Mouse (Mus musculus) 416B (cell line): ENCODE results near the gene Ist1.
A peak's percentile ranks its signal among the peaks of the same experiment; 100 is the strongest.

Experiments used
- DNase-seq: peaks from one replicate; pipeline ENCODE4 v3.0.0; 2011; ENCODE audit warnings: low read depth

The Ist1 gene

GRCm38 (mm10) chr8:109693146-109693900, at the start of gene Ist1:
Ist1 (minus strand) TSS chr8:109693260.
- DNase-seq = peak; percentile 98

DNA sequence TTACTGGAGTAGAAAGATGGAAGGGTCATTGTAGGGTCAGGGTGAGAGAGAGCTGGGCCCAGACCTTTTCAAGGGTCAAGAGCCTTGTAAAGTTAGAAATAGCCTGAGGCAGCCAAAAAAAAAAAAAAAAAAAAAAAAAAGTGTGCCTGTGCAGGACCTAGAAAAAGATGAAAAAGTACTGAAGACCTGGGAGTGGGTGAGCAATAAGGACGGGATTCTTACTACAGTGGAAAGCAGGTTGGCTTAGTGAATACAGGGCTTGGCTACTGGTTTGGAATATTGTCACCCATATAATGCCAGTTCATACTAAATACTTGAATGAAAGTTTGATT, 45.0 kb upstream of the Ist1 start:
- no peak for DNase-seq

DNA sequence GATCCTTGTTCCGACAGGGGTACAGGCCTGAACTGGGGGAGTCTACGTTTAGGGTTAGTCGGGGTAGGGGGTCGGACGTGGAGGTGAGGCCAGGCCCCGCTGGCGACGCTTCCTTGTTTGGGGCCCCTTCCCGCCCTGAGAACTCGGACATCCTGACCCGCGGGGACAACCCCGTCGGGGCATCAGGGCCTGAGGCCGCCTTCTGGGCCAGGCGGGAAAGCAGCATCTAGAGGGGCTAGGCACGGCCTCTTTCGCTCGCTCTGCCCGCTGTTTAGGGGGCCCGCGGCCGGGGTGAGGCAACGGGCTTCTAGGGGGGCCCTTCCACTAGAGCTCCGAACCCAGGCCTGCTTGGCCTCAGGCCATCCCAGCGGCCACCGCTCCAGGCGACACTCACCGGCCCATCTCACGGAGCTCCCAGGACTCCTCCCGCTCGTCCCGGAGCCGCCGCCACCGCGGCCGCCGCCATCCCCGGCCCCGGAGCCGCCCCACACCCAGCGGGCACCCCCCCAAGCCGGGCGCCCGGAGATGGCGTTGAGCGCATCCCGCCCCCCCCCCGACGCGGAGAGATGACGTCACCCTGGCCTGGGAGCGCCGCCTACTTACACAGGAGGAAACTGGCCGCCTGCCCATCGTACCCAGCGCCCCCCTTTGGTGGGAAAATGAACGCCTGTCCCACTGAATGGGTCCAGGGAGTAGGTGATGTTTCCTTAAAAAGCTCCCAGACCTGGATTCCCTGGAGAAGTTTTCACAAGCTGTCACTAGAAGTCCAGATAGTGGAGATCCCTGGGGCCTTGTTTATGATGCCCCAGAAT, 44.4 kb upstream of the Ist1 start, which contains the start of gene Atxn1l:
Gene Atxn1l (minus strand): TSS at position 503 of the 812 bp plus-strand sequence.
- DNase-seq = peak; percentile 86

DNA sequence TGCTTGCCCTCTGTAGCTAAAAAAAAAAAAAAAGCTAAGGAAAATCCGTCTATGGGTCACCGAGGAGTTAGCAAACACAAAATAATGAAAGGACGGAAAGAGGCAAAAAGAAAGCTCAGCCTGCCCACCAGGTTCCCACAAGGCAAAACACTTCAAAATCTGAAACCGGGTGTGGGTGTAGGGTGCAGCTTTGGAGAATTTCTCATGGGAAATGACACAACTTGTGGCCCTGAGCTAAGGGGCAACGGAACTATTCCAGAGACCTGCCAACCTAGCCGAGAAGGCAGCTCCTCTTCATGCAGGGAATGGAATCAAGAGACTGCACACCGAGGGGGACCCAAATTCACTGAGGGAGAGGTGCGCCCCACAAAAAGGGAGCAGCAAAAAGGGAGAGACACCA, 43.8 kb upstream of the Ist1 start:
- DNase-seq = peak; percentile 36

- no peak for DNase-seq
Observed at GRCm38 (mm10) chr8:109734018-109734417, 41.0 kb upstream of the Ist1 start.

- DNase-seq = no peak
Observed at GRCm38 (mm10) chr8:109731012-109731411, 38.0 kb upstream of the Ist1 start.

GRCm38 (mm10) chr8:109725106-109725505, 32.0 kb upstream of the Ist1 start:
- no peak for DNase-seq

DNA sequence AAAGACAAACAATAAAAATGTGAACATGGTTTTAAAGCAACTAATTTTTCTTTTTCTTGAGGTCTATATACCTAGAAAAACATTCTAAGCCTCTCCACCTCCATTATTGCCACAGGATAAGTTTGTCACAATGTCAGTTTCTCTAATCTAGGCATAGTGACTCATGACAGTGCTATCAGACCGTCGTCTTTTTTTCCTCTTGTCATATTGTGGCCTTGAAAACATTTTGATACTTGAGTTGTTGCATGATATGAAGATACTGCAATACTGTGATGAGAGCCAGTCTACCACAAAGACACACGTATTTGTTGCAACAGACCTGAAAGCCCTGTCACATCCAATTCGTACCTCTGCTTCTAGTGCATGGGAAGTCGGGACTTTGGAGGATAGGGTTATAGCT, 21.9 kb upstream of the Ist1 start:
- DNase-seq = peak; percentile 57

GRCm38 (mm10) chr8:109712521-109712920, 19.5 kb upstream of the Ist1 start:
- DNase-seq = no peak

DNA sequence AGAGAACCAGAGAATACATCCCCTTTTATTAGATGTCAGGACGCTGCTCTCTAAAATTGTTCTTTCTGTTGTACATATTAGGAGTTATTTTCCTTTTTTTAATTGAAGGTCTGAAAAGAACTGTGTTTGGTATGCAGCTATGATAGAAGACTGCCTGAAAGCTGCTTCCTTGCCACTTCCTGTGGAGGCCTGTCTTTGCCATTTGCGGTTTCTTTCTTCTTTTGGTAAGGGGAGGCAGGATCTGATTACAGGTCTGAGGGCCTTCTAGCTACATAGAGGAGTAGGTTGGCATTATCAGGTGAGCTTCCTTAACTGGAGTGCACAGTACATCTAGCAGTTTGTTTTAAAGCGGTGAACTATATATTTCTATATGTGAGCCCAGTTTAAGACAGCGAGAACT, 14.9 kb upstream of the Ist1 start:
- DNase-seq = peak; percentile 28

DNA sequence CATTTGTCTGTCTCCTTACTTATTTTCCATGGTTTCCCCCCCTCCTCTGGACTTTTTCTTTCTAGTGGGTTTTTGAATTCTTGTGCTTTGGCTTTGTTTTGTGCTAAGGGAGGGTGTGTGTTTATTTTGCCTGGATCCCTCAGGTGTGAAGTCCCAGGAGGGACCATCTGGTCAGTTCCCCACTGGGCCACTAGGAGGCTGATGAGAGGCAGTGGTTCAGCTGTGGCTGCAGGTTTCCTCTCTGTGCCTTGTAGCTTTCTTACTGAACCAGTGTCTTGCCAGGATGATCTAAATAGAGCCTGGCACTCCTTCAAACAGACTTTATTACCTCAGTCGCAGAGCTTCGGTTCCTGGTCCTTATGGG, 13.8 kb upstream of the Ist1 start:
- peak; percentile 73 for DNase-seq

DNA sequence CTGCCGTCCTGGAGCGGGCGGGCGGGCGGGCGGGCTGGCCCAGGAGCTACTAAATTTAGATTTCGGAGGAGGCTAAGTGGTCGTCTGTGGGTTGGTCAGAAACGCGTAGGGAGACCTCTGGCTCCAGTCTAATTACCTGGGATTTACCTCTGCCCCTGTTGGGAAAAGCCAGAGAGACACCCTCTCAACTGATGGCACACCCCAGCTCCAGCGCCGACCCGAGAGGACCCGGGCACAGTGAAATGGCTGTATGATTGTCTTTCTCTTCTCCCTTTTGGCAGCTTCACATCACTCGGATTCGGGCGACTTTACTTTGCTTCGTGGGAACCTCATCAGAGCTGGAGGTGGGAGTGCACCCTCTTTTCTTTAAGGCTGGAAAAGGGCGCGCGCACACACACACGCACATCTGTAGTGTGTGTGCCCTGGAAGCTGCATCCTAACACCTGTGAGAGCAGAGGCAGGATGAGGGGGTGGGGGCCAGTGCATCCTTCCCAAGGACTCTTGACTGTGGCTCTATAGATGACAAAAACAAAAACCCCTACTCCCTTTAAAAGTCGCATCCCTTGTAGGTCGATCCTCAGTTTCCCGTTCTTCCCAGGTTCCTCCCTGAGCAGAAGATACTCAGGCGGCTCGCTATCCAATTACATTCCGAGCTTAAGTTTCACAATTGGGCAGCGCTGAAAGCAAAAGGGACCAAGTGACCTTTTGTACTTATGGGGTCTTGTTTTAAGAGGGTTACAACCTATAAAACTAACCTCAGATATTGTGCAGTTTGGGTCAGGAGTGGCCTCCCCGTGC, 13.2 kb upstream of the Ist1 start:
- no peak for DNase-seq

GRCm38 (mm10) chr8:109705320-109706075, 12.4 kb upstream of the Ist1 start, which contains the start of gene Zfp821:
Zfp821 (plus strand) TSS chr8:109705546.
- peak; percentile 79 for DNase-seq

DNA sequence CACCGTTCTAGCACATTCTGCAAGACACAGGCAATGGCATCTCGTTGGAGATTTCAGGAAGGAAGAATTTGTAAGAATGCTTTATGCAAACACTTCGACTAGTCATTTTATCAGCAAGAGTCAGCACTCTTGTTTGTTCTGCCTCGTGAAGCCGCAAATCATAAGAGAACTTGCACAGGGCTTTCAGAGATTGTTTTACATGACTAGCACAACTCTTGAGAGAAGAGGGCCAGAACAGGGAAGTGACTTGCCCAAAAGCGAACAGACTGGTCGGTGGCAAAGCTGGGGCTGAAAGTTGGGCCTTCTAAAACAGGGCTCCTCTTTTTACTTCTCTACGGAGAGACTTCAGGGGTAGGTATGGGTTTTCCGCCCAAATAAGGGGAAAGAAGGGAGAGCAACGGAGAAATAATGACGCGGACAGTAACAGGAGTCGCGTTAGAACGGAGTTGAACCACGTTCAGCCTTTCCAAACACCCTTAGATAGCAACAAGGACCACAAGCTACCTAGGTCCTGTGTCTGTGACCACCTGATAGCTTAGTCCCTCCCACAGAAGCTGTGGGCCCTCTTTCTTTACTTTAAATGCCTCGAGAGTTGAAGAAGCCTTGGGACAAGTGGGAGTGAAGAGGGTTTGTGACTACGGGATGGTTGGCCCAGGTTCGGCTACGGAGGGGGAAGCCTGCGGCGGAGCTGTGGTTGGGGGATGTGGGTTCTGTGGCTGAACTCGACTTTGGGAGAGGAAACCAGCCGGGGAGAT, 11.7 kb upstream of the Ist1 start:
- DNase-seq = peak; percentile 63

DNA sequence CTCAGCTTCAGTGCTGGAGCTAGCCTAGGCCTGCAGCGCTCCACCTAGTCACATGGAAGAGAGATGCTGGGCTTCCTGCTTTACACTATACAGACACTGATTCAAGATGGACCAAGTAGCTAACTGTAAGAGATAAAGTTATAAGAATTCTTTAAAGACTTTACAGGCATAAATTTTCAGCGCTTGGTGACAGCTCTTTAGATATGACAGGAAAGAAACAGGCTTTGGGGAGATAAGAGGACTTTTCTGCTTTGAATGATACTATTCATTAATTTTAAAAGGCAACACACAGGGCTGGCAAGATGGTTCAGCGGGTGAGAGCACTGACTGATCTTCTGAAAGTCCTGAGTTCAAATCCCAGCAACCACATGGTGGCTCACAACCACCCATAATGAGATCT, 5.4 kb upstream of the Ist1 start:
- no peak for DNase-seq

DNA sequence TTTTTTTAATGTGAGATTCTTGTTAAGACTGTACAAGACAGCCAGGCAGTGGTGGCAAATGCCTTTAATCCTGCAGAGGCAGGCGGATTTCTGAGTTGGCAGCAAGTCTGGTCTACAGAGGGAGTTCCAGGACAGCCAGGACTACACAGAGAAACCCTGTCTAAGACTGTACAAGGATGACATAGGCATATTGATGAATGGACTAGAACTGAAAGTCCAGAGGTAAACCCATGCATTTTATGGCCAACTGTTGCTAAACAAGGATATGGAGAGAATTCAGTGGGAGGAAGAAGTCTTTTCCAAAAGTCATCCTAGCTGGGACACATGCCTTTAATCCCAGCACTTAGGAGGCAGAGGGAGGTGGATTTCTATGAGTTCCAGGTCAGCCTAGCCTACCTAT, 4.7 kb upstream of the Ist1 start:
- no peak for DNase-seq

DNA sequence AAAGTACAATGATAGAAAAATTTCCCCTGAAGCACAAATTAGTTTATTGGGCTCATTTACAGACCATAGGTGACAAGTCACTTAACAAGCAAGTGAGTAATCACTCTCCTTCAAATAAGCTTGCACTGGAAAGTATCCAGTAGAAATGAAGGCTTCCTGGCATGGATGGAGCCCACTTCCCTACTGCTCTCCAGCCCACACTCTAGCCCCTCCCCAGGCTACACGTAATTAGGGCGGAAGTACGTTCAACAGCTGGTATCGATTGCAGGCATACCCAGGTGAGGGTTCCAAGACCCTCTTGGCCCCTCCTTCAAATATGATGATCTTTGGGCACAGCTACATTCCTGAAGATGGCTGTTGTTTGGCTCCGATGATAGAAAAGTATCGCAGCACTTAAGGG, 1.1 kb upstream of the Ist1 start:
- DNase-seq = no peak

DNA sequence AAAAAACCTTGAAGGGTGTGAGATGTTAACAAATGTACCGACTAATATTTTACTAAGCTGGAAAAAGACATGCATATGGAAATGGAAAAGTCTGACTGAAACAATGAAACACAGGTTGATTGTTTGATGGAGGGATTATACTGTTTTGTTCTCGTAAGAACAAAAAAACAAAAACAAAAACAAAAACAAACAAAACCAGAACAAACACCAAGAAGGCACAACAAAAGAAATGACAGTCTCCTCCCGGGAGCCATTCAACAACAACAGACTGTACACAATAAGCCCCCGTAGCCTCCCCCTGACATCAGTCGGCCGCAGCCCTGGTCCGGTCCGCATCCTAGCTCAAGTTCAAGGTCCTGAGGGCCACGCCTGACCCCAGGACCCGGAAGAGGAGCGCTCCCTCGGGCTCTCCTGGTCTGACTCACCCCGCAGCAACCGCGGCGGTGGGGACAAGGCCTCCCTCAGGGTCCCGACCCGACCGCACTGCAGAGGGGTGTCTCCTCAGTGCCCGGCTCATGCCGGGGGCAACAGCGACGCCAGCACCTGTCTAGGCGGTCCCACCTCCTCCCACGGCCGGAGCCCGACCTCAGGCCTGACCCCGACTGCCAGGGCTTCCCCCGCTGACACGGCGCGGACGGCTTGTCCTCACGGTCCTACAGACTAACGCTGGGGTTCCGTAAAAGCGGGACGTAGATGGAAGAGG, 466 bp downstream of the Ist1 start:
- peak; percentile 80 for DNase-seq

GRCm38 (mm10) chr8:109691769-109692168, 1.3 kb downstream of the Ist1 start:
- DNase-seq = peak; percentile 65

- peak; percentile 34 for DNase-seq
Observed at GRCm38 (mm10) chr8:109687248-109687647, 5.8 kb downstream of the Ist1 start.
